Mouse (Mus musculus): Measurements from ENCODE around the gene Serpinf1.

DNA sequence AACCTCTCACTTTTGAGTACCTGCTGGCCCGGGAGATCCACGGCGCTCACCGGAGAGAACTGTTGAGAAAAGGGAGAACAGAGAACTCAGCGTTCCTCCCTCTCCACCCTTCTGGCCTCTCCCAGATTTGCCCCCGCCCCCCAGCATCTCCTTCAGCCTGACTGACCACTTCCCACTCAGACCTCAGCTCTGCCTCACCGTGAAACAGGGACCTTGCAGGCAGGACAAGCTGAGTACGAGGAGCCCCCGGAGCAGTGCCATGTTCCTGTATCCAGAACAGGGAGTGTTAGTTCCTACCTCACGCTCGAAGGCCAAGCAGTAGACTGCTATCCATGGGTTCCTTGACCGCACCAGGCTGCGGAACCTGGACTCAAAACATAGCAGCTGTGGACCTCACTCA is 15.7 kb upstream of the Serpinf1 start:
- no peak for TF ChIP-seq CTCF (conservative IDR thresholded peaks at IDR 0.05; ENCODE audit: low read length)
- TF ChIP-seq POU5F1 (IDR thresholded peaks at IDR 0.05; ENCODE audit: borderline replicate concordance, low read length): no peak
- no peak for TF ChIP-seq NANOG (IDR thresholded peaks at IDR 0.05; ENCODE audit: borderline replicate concordance, low read length)
